Mouse (Mus musculus) urinary bladder, postnatal 10 days (tissue): ENCODE measurements around the gene Bmp10.
"Not testable (repeated sequence)": the region's sequence is repeated elsewhere in the genome, so short reads cannot be mapped to it uniquely, and the experiment has no call there.

Experiments used
- DNase-seq: peaks from one replicate; pipeline ENCODE4 v3.0.0; 2022; ENCODE audit warnings: low spot score

The Bmp10 gene

DNA sequence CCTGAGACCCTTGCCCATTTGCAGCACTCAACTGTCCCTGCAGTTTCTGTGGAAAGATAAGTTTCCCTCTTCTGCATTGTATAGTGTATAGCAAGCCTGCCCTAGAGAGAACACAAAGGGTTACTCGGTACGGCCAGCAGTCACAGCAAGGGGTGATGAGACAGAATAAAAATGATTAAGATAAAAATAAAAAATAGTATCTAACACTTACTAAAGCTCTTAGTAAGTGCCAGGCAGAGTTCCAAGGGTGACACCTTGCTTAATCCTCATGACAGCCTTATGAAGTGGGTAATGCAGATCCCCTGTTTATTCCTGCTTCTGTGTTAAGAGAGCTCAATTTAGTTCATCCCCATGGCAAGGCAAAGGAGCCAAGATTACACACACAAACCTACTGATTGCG, 20.7 kb downstream of the Bmp10 start:
- DNase-seq: no peak

DNA sequence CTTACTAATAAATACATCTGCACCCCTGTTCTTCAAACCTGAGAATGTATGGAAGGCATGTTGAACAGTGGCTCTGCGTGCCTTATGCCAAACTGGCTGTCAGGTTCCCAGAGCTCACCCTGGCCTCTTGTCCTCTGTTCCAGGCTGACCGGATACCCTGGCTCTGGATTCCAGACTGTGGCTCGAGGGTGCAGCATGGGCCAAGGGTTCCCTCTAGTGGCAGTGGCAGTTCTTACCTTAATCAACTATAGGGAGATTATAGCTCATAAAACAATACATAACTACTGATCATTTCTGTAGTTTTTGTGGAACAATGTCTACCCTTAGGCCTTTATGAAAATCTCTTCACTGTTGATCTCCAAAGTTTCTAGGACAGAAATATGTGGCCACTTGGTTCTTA, 22.2 kb downstream of the Bmp10 start:
- no peak for DNase-seq

DNA sequence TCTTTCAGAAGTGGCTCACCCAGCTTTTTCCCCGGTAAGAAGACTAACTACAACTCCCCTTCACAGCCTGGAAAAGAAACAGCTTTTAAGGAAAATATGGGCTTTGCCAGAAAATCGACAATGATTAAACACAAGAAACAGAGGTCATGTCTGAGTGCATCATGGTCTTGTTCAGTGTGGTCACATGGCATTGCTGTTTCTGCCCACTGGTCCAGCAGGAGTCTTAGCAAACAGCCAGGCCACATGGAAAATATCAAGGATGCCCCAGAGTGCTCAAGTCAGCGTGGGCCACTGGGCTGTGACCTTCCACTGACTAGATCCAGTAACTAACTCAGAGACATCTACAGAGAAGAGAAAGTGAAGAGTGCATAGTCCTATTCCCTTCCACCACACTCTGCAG, 23.0 kb downstream of the Bmp10 start:
- DNase-seq: no peak

DNA sequence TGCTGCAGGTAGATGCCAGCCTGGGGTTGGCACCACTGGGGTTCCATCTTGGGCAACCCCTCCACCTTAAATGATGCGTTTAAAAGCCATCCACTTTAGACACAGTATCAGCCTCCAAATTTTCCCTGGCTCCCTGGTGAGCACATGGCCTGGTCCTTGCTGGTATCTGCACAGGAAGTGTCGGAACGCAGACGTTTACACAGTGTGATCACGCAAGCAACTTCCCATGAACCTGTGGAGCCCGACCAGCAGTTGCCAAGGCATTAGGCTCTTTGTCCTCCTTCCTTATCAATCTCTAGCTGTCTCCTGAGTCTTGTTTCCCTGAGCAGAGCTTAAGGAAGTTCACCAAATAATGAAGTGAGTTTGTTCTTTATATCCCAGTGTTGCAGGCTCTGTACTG, 26.7 kb downstream of the Bmp10 start:
- no peak for DNase-seq

DNA sequence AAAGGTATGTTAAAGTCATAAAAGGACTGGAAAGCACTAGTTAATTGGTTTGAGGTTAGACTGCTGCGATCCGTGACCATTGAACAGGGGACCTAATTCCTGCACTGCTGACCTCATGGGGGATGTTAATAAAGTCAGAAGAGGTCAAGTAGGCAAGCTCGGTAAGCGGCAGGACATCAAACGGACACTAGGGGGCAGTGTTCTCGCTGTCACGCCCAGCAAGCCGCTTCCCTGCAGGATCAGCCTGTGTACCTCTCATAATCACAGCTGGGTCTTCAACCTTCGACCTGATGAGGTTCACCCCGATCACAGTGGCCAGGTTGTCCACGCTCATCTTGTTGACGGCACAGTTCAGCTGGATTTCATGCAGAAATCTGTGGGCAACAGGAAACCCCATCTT, 37.4 kb downstream of the Bmp10 start:
- DNase-seq: no peak

DNA sequence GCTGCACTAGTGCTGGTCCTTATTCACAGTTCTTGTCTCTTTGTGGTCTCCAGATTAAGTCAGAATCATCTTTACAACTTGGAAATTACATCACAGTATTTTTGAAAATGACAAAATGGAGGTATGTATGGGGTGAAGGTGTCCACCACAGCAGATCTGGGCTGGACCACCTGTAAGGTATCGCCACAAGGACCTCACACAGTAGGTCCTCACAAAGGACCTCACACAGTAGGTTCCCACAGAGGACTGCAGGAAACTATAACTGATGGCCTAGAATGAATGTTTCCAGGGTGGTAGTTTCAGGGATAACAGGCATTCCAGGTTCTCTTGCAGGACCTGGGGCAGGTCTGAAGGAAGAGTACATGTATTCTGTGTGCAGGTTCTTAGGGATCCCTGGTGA, 38.6 kb downstream of the Bmp10 start:
- DNase-seq: no peak

DNA sequence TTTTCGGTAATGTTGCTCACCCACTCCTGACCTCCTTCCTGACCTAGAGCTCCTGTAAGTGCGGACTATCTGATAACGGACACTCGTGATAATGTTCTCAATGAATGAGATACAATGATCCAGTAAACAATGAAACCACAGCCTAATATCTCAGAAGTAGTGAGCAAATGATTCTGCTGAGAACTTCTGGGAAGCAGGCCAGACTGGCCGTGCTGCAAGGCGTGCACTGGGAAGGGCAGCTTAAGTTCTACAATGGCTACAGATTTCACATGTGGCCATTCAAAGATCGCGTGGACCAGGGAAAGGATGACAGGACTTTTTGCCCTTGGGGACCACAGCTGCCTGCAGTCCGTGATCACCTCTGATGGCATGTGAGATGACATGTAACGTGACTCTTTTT, 39.6 kb downstream of the Bmp10 start:
- DNase-seq: no peak

DNA sequence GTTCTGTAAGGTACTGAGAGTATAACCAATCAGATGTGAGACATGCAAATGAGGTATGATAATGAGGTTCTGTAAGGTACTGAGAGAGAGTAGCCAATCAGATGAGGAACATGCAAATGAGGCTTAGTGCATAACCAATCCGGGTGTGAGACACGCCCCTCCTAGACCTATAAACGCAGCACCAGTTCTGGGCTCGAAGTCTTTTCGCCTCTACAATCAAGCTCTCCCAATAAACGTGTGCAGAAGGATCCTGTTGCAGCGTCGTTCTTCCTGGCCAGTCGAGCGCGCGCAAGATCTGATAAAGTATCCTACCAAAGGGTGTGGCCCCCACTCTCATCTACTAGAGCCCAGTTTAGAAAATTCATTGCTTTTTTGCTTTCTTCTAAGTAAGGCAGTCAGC, 41.3 kb downstream of the Bmp10 start:
- not testable (repeated sequence) for DNase-seq

DNA sequence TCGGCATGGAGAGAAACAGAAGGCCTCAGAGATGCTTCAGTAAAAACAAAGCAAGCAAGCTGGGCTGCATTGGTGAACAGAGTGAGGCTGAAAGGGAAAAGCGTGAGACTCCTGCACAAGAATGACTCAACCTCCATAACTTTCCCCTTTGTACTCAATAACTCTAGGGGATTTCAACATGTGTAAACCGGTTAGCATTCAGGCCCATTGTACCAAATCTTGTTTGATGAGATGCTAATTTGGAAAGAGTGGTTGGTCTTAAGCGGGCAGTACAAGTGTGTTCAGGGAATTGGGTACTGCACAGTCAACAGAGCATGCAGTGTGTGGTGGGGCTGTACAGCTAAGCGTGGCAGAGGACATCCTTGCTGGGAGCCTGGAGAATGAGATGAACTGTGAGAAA, 46.4 kb downstream of the Bmp10 start:
- no peak for DNase-seq

DNA sequence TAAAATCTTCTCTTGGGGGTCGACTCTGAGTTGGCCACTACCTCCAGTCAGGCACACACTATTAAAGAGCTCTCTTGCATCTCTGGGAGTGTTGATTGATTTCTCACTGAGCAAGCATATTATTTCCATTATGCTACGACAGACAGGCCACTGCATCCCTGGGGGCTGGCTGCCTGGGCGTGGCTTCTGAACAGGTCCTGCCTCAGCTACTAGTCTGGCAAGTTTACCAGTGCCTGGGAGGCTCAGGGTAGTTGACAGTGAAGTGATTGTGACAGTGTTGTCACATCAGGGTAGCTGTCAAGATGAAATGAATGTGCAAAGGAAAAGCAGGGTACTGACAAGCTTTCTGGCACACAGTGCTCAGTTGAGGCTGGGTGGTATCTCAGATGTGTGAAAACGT, 50.1 kb downstream of the Bmp10 start:
- DNase-seq: no peak

DNA sequence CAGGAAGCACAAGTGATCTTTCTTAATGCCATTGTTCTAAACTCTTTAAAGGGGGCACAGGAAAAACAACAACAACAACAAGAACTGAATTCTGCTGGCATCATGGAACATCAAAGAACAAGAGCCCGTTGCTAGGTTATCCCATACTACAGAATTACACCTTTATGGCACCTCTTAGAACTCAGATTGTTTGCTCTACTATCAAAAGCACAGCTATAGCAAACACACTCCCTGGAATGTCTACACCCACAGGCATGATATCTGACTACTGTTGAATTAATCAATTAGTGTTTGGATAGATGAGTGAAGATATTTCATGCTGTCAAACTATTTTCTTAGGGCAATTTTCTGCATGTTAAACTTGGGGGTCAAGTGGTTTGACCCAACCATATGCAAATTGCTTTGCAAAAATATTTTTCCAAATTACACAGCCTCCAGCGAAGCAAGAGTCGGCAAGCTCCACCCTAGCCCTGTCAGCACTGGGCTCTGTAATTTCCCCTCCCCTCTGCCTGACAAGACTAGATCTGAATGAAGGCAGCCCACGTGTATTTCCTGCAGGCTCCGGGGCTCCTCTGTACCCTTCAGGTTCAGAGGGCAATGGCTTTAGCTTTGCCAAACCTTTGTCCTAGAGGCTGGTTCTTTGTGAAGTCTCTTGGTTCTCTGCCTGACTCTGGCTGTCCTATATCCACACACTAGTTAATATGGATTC, 50.7 kb downstream of the Bmp10 start:
- no peak for DNase-seq

DNA sequence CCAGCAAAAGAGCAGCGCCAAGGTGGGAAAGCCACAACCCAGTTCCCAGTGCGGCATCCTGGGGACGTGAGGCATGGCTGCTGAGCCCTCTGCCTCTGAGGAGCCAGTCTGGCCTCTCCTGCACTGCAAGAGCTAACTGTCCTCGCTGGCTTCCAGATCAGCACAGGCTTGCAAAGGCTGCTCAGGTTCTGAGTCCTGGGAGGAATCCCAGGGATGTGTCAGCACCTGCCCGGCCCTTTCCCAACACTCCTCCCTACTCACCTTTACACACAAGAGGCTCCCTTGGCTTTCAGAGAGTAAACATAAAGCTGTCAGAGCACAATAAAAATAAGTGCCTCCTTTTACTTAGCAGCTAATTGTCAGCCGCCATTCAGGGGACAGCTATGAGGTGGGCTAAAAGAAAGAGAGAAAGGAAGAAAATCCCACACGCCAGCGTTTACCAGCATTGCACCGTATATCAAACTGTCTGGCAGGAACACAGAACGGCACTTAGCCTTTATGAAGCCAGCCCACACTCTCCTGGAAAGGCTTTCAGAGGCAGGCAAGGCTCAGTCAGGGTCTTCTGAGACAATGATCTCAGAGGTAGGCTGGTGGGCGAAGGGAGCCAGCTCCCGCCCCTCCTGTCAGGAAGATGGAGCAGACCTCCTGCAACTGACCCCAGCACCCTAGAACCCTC, 54.6 kb downstream of the Bmp10 start:
- no peak for DNase-seq

DNA sequence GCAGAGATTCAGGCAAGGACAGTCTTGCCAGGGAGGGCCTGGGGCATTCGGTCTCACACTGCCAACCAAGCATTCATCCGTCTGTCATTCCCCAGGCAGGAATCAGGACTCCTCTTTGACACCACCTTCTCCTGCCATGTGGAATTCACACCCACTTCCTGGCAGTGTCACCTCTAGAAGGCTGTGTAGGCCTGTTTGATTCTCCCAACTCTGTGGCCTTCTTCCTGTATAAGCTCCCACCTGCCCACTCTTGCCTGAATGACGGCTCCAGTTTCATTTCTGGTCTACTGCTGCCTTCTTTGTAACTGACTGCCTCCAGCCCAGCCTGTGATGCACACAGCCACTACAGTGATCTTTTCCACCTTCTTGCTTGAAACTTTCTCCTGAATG, 55.1 kb downstream of the Bmp10 start:
- no peak for DNase-seq

DNA sequence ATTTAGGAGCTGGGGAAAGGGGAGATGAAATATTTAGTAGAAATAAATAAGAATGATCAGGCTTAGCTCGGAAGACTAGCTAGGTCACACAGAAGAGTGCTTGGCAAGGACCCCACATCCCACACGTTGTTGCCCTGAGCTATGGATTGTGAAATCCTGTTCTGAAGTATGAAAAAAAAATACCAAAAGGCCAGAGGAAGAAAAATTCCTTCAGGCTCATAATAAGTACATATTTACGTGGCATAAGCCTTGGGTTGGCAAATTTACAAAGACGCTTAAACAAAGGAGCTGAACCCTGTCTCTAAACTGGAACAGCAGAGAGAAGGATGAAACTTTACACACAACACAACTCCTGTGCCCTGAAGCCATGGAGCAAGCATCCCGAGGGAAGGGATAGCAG, 56.0 kb downstream of the Bmp10 start:
- no peak for DNase-seq
